1 mouse cellular context compared by ENCODE assay signal in genomic region chr1:171097136-171097535, GRCm38 (mm10).
TF ChIP-seq lines count a peak whose summit lies in the region.

No protein-coding gene starts in this region.

TF ChIP-seq in MEL, 35 proteins besides CTCF, POLR2A, EP300 and RAD21:
- no peak for TF ChIP-seq ELF1 (IDR thresholded peaks at IDR 0.05; ENCODE audit: low read depth, low read length)
- 0 out of 2 replicates have a peak, but pooled peaks have one; percentile 3 for TF ChIP-seq MYC (IDR thresholded peaks at IDR 0.05; ENCODE audit: low read depth, low read length)
